Mouse (Mus musculus) stomach, embryonic 16.5 days (tissue): Measurements from ENCODE around the gene Mlst8. TPM values are rescaled to one million over a fixed set of nuclear protein-coding genes. Genes with fewer than 3 reads are reported as not detected.
A peak's percentile ranks its signal among the peaks of the same experiment; 100 is the strongest.

Experiments
- ATAC-seq: fragments of 200-750 bp; cut with Nextera tagmentation; 2 replicates; pipeline ENCODE4 v1.8.0; 2017; ENCODE audit warnings: moderate number of reproducible peaks, moderate TSS enrichment; ENCODE audit not compliant: insufficient read depth, low FRiP score
- H3K27ac ChIP-seq: fragments of 300-500 bp; sonication (generic); 2 replicates; pipeline ENCODE4 v1.5.1; 2014; ENCODE audit warnings: low read length
- H3K27me3 ChIP-seq: fragments of 300-500 bp; sonication (generic); 2 replicates; pipeline ENCODE4 v1.6.1; 2014; ENCODE audit warnings: low read length, control low read depth, mixed read lengths; ENCODE audit not compliant: control insufficient read depth, insufficient read depth
- H3K36me3 ChIP-seq: fragments of 300-500 bp; sonication (generic); 2 replicates; pipeline ENCODE4 v1.6.1; 2014; ENCODE audit warnings: low read length; ENCODE audit not compliant: control insufficient read depth, insufficient read depth
- H3K4me1 ChIP-seq: fragments of 300-500 bp; sonication (generic); 2 replicates; pipeline ENCODE4 v1.6.1; 2014; ENCODE audit warnings: low read length, control low read depth, mixed read lengths; ENCODE audit not compliant: control insufficient read depth, insufficient read depth
- H3K4me2 ChIP-seq: fragments of 300-500 bp; sonication (generic); 2 replicates; pipeline ENCODE4 v1.6.1; 2014; ENCODE audit warnings: low read depth, low read length, mixed read lengths
- H3K4me3 ChIP-seq: fragments of 300-500 bp; sonication (generic); replicated peaks from 2 replicates; pipeline ENCODE4 v1.5.1; 2014; ENCODE audit warnings: mild to moderate bottlenecking, low read length
- H3K9ac ChIP-seq: fragments of 300-500 bp; sonication (generic); 2 replicates; pipeline ENCODE4 v1.6.1; 2014; ENCODE audit warnings: low read length
- H3K9me3 ChIP-seq: fragments of 300-500 bp; sonication (generic); replicated peaks from 2 replicates; pipeline ENCODE4 v1.6.1; 2016; ENCODE audit warnings: low read length, control low read depth; ENCODE audit not compliant: control insufficient read depth
- WGBS: fragments of 180-500 bp; shearing (Covaris S2); extraction: QIAGEN DNeasy Blood & Tissue Kit; methylation state at CpG from one replicate; pipeline ENCODE4 v1.1.7; 2014; 5-methylcytosine and 5-hydroxymethylcytosine counted together
- polyA plus RNA-seq: library from polyadenylated mRNA; unstranded; fragments of >200 nt; fragmentation: Nextera tagmentation; extraction: Ambion mirVana; gene quantifications from 2 replicates; pipeline ENCODE4 v1.2.1, GENCODE M21; 2015

Mlst8 gene
- polyA plus RNA-seq, 1 experiment from 2014 or later = 29.0 TPM

- Histone ChIP-seq H3K4me2 (no peak overlapping the region), H3K27me3 (no peaks in the 10 kb centered on the region), H3K9me3 (no peaks in the 10 kb centered on the region), H3K9ac (no peak overlapping the region), H3K4me3 (no peak overlapping the region), H3K27ac (no peak overlapping the region), H3K4me1 (peaks cover 8% of the 10 kb centered on the region; the same call in 1 of the 2 replicates), H3K36me3 (peaks cover 16% of the 10 kb centered on the region; the same call in 1 of the 2 replicates)
- ATAC-seq = no peak
- WGBS = 73% methylated on average over 12 of the region's 12 CpGs
Measured at GRCm38 (mm10) chr17:24507806-24508460, 29.1 kb upstream of the Mlst8 start.

DNA sequence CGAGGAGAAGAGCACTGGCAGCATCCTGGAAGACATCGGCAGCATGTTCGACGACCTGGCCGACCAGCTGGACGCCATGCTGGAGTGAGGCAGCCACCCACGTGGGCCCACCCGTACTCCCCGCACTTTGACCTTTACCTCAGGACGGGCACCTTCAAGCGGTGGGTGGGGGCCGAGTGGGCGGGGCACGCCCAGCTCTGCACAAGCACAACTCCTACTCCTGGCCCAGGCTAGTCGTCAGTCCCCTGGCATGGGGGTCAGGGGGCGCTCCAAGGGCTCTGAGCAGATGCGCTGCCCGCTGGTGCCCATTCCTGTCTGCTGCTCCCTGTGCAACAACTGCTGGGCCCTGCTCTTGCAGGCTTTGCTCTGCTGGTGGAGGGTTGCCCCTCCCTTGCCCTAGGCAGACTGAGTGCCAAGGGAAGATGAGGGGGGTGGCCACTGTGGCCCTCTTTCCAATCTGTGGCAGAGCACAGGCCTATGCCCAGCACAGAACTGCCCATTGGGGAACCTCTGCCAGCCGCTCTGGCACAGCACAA, 28.3 kb upstream of the Mlst8 start:
- H3K4me1 ChIP-seq = peaks cover 8% of the 10 kb centered on the region; the same call in 1 of the 2 replicates
- H3K9me3 ChIP-seq = no peaks in the 10 kb centered on the region
- H3K4me2 ChIP-seq = no peak overlapping the region
- H3K27me3 ChIP-seq = no peaks in the 10 kb centered on the region
- no peak overlapping the region for H3K27ac ChIP-seq
- WGBS = 45% methylated on average over 19 of the region's 19 CpGs
- H3K36me3 ChIP-seq = peaks cover 16% of the 10 kb centered on the region; the same call in 1 of the 2 replicates
- no peak for ATAC-seq
- H3K9ac ChIP-seq = no peak overlapping the region; the same call in 1 of the 2 replicates
- H3K4me3 ChIP-seq = no peak overlapping the region

- H3K4me1 ChIP-seq = peaks cover 8% of the 10 kb centered on the region; the same call in 1 of the 2 replicates
- H3K9ac ChIP-seq = no peak overlapping the region
- 0 out of 2 replicates have a peak overlapping the region, but pooled peaks have one; percentile 5 for H3K4me2 ChIP-seq
- no peaks in the 10 kb centered on the region for H3K27me3 ChIP-seq
- H3K36me3 ChIP-seq = peaks cover 16% of the 10 kb centered on the region; the same call in 1 of the 2 replicates
- WGBS = 28% methylated on average over 36 of the region's 36 CpGs
- no peak overlapping the region for H3K4me3 ChIP-seq
- ATAC-seq = 0 out of 2 replicates have a peak, but pooled peaks have one; percentile 23
- H3K9me3 ChIP-seq = no peaks in the 10 kb centered on the region
- no peak overlapping the region for H3K27ac ChIP-seq
Measured at GRCm38 (mm10) chr17:24506332-24507070, 27.6 kb upstream of the Mlst8 start.

GRCm38 (mm10) chr17:24505286-24505955, 26.5 kb upstream of the Mlst8 start:
- H3K36me3 ChIP-seq = peaks cover 16% of the 10 kb centered on the region; the same call in 1 of the 2 replicates
- peaks cover 8% of the 10 kb centered on the region; the same call in 1 of the 2 replicates for H3K4me1 ChIP-seq
- H3K4me3 ChIP-seq = no peak overlapping the region
- H3K9me3 ChIP-seq = no peaks in the 10 kb centered on the region
- H3K27ac ChIP-seq = no peak overlapping the region
- no peak for ATAC-seq
- H3K9ac ChIP-seq = no peak overlapping the region
- 91% methylated on average over 30 of the region's 30 CpGs for WGBS
- no peaks in the 10 kb centered on the region for H3K27me3 ChIP-seq
- H3K4me2 ChIP-seq = no peak overlapping the region

DNA sequence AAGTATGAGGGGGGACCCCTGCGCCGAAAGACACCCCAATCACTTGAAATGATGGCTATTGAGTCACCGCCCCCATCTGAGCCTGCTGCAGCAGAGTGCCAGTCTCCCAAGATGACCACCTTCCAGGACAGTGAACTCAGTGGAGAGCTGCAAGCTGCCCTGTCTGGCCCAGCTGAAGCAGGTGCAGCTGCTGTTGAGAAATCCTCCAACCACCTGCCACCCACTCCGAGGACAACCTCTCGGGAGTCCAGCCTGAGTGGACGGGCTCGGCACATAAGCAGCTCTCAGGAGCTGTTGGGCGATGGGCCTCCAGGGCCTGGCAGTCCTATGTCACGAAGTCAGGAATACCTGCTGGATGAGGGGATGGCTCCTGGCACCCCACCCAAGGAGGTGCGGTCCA, 25.2 kb upstream of the Mlst8 start:
- H3K4me1 ChIP-seq = peaks cover 8% of the 10 kb centered on the region; the same call in 1 of the 2 replicates
- H3K27ac ChIP-seq = no peak overlapping the region
- no peak for ATAC-seq
- no peaks in the 10 kb centered on the region for H3K9me3 ChIP-seq
- 88% methylated on average over 10 of the region's 10 CpGs for WGBS
- H3K36me3 ChIP-seq = peaks cover 4% of the 10 kb centered on the region; the same call in 1 of the 2 replicates
- H3K4me3 ChIP-seq = no peak overlapping the region
- H3K4me2 ChIP-seq = no peak overlapping the region
- H3K9ac ChIP-seq = no peak overlapping the region
- no peaks in the 10 kb centered on the region for H3K27me3 ChIP-seq

- Histone ChIP-seq H3K27ac (no peak overlapping the region), H3K27me3 (no peaks in the 10 kb centered on the region), H3K4me3 (no peak overlapping the region), H3K36me3 (no peaks in the 10 kb centered on the region), H3K4me2 (no peak overlapping the region), H3K9me3 (no peaks in the 10 kb centered on the region), H3K9ac (no peak overlapping the region), H3K4me1 (peaks cover 5% of the 10 kb centered on the region; the same call in 1 of the 2 replicates)
- no peak for ATAC-seq
- 48% methylated on average over 11 of the region's 11 CpGs for WGBS
Measured at GRCm38 (mm10) chr17:24502208-24502607, 23.3 kb upstream of the Mlst8 start.

DNA sequence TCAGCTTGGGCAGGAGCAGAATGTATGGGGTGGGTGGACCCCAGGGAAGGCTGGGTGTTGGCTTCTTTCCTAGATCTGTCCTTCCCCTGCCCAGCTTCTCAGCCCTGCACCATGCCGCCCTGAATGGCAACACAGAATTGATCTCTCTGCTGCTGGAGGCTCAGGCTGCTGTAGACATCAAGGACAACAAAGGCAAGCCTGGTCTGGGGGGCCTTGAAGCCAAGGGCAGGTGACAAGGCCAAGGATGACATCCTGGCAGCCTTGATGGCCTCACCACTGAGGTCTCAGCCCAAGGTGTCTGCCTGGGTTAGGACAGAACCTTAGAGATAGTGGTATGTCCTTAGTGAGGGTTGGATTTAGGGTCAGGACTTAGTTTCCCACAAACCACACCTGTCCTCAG, 17.1 kb upstream of the Mlst8 start:
- H3K4me1 ChIP-seq = no peaks in the 10 kb centered on the region
- WGBS = 71% methylated on average over 1 of the region's 1 CpGs
- H3K4me3 ChIP-seq = no peak overlapping the region
- ATAC-seq = no peak
- no peak overlapping the region for H3K4me2 ChIP-seq
- no peaks in the 10 kb centered on the region for H3K36me3 ChIP-seq
- H3K27ac ChIP-seq = no peak overlapping the region
- H3K9me3 ChIP-seq = no peaks in the 10 kb centered on the region
- no peaks in the 10 kb centered on the region for H3K27me3 ChIP-seq
- H3K9ac ChIP-seq = no peak overlapping the region

DNA sequence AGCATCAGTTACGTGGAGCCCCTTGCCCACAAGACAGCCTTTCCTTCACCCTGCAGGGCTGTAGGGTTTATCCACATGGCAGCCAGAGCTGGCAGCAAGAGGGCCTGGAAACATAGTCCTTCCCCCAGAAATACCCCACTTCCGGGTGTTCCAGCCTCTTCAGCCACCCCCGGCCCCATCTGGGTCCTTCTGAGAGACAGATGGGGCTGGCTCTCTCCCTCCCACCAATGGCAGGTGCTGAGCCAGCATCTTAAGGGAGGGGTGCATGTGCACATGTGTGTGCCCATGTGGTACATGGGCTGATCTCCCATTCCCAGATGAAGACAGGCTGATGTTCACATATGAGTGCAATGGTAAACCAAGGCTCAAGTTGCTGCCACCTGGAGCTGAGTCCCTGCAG, 16.6 kb upstream of the Mlst8 start:
- H3K4me1 ChIP-seq = no peaks in the 10 kb centered on the region
- ATAC-seq = no peak
- no peak overlapping the region for H3K4me3 ChIP-seq
- H3K4me2 ChIP-seq = no peak overlapping the region
- 0 out of 2 replicates have a peak overlapping the region, but pooled peaks have one; percentile 10 for H3K9ac ChIP-seq
- no peaks in the 10 kb centered on the region for H3K36me3 ChIP-seq
- no peak overlapping the region for H3K27ac ChIP-seq
- H3K27me3 ChIP-seq = 0 out of 2 replicates have a peak, but pooled peaks cover under 1% of the 10 kb centered on the region
- H3K9me3 ChIP-seq = no peaks in the 10 kb centered on the region
- 84% methylated on average over 3 of the region's 3 CpGs for WGBS
